Mouse (Mus musculus): ENCODE results near the gene Gars. TPM values are rescaled to one million over a fixed set of nuclear protein-coding genes. Genes with fewer than 3 reads are reported as not detected.

The Gars gene
- polyA plus RNA-seq, 1 experiment from 2014 or later, result 203 TPM

DNA sequence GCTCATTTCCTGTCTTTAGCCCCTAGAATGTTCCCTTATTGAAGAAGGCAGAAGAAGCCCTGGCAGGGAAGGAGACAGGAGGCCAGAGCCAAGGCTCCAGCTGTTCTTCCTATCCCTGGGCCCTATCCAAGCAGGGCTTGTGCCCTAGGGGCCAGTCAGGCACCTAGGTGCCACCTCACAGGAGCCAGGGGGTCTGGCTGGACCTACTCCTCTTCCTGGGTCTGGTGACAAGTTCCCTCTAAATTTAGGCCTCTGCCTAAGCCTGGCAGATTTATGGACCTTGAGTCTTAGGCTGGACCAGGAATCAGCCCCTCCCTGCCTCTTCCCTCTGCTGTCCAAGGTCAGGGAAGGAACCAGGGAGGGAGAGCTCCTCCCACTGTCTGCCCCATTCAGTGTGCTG lies 90.6 kb downstream of the Gars start:
- no peak for ATAC-seq (ENCODE audit: low FRiP score)
- no peaks in the 10 kb centered on the region for H3K4me1 ChIP-seq
- no peak overlapping the region for H3K4me2 ChIP-seq
- H3K27me3 ChIP-seq, result no peaks in the 10 kb centered on the region
- H3K4me3 ChIP-seq (replicated peaks), result no peak overlapping the region
- H3K9ac ChIP-seq, result no peak overlapping the region
- no peaks in the 10 kb centered on the region for H3K36me3 ChIP-seq (replicated peaks)
- no peaks in the 10 kb centered on the region for H3K9me3 ChIP-seq
- no peak overlapping the region for H3K27ac ChIP-seq

Other genes starting within 250 kb of the Gars start
- 5.4 and 5.6 TPM in 2 replicates for gene Znrf2, start 221.1 kb upstream of the Gars start, polyA plus RNA-seq (2016; fragmentation: Nextera tagmentation; extraction: Ambion mirVana)
- gene Nod1, start 65.4 kb upstream of the Gars start, polyA plus RNA-seq (2016; fragmentation: Nextera tagmentation; extraction: Ambion mirVana), result 1.8 and 2.0 TPM in 2 replicates
- 9.3 and 9.4 TPM in 2 replicates for gene Ggct, start 45.1 kb upstream of the Gars start, polyA plus RNA-seq (2016; fragmentation: Nextera tagmentation; extraction: Ambion mirVana)
- 0.33 and 0.44 TPM in 2 replicates for gene Crhr2, start 95.0 kb downstream of the Gars start, polyA plus RNA-seq (2016; fragmentation: Nextera tagmentation; extraction: Ambion mirVana)
- 0.59 and 0.92 TPM in 2 replicates for gene Inmt, start 137.0 kb downstream of the Gars start, polyA plus RNA-seq (2016; fragmentation: Nextera tagmentation; extraction: Ambion mirVana)
- gene Mindy4, start 165.4 kb downstream of the Gars start, polyA plus RNA-seq (2016; fragmentation: Nextera tagmentation; extraction: Ambion mirVana), result 16.8 and 20.6 TPM in 2 replicates